Mouse (Mus musculus): ENCODE results near the gene Amacr.
"Not testable (repeated sequence)": the region's sequence is repeated elsewhere in the genome, so short reads cannot be mapped to it uniquely, and the experiment has no call there.

The Amacr gene

DNA sequence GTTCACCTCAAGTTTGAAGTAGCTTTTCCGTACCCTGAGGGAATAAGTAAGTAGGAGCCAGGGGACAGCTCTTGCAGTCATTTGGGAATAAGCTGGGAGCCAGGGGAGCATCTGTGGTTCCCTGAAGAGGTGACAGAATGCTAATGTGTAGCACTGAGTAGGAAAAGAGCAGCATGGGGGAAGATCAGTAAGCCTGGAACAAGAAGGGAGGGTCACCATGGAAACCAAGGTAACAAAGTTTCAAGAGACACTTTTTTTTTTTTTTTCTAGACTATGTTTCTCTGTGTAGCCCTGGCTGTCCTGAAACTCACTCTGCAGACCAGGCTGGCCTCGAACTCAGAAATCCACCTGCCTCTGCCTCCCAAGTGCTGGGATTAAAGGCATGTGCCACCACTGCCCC is 4.9 kb downstream of the Amacr start:
- DNase-seq (ENCODE audit: low read depth, low spot score): not testable (repeated sequence)

DNA sequence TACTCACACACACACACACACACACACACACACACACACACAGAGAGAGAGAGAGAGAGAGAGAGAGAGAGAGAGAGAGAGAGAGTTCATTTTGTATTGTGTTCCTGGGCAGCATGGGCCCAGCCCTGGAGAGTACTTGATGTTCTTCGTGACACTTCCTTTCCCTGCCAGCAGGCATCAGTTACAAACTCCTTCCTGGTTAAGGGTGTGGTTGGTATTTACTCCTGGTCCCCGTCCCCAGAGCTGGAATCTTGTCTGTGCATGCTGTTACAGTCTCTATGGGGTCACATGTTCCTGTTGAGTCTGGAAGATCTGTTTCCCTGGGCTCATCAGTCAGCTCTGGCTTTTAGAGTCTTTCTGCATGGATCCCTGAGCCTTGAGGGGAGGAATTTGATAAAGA is 8.9 kb downstream of the Amacr start:
- DNase-seq (ENCODE audit: low read depth, low spot score): no peak

DNA sequence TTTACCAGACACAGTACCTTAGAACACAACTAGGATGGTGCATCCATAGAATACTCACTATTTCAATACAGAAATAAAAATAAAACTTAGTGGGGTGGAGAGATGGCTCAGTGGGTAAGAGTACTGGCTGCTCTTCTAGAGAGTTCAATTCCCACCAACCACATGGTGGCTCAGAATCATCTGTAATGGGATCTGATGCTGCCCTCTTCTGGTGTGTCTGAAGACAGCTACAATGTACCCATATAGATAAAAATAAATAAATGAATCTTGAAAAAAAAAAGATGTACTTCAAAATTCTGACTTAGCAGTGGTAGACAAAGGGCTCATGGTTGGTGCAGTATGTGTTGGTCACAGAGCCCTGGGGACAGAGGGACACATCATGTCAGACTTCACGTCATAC is 10.0 kb downstream of the Amacr start:
- no peak for DNase-seq (ENCODE audit: low read depth, low spot score)

DNA sequence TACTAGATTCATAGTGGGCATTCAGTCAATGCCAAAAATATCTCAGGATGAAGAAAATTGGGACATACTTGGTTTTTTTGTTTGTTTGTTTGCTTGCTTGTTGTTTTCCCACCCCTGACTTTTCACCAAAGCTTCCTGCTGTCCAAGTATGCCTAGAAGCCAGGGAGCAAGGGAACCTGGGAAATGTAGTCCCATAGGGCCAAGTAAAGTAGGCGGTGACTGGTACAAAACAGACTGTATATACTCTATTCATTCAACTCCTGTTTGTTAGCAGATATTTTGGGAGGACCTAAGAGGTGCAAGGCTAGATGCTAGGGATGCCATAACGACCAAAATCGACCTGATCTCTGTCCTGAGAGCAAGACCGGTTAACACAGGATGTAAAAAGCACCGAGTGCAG is 18.3 kb downstream of the Amacr start:
- no peak for DNase-seq (ENCODE audit: low read depth, low spot score)

DNA sequence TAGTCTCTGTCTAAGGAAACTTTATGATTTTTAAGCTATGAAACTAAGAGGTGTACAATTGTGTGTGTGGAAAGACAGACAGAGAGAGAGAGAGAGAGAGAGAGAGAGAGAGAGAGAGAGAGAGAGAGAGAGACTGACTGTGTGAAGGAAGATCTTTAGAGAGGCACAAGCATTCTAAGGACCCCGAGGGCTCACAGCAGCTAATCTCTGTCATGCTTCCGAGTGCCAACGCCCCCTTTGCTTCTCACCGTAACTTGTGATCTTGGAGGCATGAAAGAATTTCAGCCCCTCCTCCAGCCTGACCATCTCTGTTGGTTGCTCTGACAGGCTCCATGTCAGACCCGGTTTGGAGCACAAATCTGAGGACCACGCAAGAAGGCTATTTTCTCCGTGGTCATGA is 18.9 kb downstream of the Amacr start, which contains the start of gene Slc45a2:
Gene Slc45a2, plus strand, starts transcription at position 301 of the 400 bp plus-strand sequence.
- DNase-seq (ENCODE audit: low read depth, low spot score): no peak

DNA sequence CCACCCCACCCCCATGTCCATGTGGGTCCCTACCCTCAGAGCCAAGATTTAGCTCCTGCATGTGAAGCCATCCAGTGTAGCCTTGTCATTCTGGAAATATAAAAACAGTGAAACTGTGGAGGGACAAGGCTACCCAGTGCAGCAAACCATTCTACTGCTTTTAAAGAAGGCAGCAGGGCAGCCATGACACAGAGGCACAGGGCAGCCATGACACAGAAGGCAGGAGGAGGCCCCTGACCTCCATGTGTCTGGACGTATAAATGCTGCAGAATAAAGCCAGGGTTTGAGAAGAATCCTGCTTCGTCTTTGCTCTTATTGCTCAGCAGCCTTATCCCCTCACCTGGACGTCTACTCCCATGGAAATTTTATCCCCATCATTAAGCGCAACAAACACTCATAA is 22.2 kb downstream of the Amacr start:
- no peak for DNase-seq (ENCODE audit: low read depth, low spot score)

DNA sequence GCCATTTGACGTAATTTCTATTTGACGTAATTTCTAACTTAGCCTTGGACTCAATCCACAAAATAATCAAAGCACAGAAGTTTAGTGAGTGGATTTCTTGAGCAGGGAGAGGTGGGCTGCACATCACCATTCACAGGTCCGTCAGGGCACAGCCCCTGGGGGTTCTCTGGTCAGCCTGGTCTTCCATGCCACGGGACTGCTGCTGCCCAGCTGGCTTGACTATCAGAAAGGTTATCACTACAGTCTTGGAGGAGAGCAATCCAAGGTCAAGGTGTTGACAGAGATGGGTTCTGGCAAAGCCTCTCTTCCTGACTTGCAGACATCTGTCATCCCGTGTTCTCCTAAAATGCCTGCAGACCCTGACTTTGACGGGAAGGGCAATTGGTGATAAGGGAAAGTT is 23.1 kb downstream of the Amacr start:
- DNase-seq (ENCODE audit: low read depth, low spot score): no peak

DNA sequence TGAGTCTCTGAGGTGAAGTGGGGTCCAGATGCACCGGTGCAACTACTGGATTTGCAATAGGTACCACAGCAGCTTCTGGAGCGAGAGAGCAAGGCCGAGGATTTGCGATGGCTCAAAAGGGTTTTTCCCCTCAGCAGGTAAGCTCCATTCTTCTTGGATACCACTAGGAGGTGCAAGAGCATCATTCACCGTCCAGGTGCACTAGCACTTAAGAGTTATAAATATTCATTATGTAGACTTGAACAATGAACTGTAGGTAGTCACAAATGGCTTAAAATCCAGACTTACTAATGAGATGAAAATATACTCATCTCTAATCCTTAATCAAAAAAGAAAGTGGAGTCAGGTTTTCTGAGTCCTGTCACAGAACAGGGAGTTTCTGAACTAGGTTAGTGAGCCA is 27.2 kb downstream of the Amacr start:
- DNase-seq (ENCODE audit: low read depth, low spot score): no peak

DNA sequence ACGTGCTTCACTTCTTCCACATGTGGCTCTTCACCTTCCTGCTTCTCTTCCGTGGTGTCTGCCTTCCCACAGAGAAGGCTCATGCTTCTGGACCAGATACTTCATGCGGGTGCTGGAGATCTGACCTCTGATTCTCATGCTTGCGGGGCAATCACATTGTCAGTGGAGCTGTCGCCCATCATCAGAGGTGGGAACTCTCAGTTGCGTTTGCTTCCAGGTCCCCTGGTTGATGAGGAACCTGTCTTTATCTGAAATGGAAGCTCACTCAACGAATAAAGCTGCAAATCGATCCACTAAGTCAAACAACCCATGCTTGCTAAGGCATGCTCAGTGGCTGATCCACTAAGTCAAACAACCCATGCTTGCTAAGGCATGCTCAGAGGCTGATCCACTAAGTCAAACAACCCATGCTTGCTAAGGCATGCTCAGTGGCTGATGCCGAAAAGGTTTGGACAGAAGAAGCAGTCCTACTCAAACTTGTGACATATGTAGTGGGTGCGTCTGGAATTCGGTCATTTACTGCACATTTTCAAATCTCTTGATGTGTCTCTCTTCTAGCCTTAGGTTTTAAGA is 29.5 kb downstream of the Amacr start:
- no peak for DNase-seq (ENCODE audit: low read depth, low spot score)

DNA sequence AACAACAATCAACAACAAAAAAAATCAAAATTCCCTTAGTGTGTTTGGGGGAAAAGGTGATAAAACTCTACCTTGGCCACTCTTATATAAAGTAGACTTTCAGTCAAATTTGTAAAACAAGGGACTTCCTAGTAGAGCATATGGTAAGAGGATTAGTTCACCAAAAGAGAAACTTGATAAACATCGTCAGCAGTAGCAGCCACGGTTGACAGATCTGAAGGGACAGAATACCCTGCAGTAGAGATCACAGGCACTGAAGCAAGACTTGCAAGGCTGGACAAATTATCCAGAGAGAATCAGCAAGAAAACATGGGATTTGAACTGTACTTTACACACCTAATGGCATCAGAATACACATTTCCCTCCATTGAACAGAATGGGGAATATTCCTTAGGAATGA is 33.4 kb downstream of the Amacr start:
- no peak for DNase-seq (ENCODE audit: low read depth, low spot score)

DNA sequence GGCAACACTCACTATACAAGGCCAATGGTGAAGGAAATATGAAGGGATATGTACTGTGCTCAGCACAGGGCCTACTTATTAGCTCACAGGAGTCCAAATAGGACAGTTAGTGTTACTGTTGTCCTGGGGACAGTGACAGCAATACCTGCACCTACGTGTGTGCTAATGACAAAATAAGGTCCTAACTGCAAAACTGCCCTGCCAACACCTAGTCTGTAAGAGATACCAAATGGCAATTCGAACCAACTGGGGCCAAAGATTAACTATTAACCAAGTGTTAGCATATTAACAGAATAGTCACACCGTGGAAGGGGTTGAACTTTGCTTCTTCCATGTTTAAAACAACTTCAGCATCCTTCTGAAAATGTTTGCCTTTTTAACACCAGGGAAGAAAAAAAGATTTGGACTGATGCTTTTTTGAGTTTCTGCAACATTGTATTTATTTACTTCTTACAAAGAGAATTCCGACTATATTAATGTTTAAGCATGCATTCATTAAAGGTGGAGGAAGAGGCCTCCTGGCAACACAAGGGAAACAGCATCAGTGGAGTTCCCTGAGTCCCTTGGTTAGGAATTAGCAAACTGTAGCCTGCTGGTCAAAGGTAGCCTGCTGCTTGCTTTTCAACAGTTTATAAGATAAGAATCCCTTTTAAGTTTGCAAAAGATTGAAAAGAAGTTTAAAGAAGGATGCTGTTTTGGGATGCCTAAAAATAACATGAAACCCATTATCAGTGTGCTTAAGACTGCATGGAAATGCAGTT is 45.4 kb downstream of the Amacr start:
- no peak for DNase-seq (ENCODE audit: low read depth, low spot score)

DNA sequence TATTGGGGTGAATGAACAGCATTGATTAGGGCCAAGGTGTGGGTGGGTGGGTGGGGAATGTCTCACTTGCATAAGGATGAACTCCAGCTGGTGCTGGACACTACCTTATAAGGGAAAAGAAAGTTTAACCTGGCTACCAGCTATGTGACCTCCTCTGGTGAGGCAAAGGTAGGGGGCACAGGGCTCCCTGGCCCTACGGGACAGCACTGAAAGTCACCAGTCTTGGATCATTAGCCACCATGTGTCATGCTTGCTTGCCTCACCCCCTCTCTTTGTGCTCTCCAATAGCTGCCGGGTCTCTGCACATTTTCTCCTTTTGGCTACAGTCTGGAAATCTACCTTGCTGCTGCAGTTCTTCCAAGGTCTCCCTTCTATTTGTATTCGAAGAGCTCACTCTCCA is 48.6 kb downstream of the Amacr start:
- DNase-seq (ENCODE audit: low read depth, low spot score): no peak

DNA sequence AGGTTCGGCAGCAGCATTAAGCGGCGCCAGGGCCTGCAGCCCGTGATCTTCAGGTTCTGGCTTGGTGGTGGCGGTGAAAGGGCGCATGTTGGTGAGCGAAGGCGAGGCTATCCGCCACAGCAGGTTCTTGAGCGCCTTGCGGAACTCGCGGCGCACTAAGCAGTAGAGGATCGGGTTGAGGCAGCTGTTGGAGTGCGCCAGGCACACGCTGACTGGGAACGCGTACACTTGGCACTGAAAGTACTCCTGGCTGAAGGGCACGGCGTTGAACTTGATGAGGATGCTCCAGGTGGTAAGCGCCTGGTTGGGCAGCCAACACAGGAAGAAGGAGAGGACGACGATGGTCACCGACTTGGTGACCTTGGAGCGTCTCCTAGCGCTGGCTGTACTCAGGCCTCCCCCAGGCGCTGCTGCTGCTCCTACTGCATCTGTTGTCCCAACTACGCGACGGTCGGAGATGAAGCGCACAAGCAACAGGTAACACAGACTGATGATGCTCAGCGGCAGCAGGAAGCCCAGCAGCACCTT is 54.5 kb downstream of the Amacr start:
- DNase-seq (ENCODE audit: low read depth, low spot score): no peak

DNA sequence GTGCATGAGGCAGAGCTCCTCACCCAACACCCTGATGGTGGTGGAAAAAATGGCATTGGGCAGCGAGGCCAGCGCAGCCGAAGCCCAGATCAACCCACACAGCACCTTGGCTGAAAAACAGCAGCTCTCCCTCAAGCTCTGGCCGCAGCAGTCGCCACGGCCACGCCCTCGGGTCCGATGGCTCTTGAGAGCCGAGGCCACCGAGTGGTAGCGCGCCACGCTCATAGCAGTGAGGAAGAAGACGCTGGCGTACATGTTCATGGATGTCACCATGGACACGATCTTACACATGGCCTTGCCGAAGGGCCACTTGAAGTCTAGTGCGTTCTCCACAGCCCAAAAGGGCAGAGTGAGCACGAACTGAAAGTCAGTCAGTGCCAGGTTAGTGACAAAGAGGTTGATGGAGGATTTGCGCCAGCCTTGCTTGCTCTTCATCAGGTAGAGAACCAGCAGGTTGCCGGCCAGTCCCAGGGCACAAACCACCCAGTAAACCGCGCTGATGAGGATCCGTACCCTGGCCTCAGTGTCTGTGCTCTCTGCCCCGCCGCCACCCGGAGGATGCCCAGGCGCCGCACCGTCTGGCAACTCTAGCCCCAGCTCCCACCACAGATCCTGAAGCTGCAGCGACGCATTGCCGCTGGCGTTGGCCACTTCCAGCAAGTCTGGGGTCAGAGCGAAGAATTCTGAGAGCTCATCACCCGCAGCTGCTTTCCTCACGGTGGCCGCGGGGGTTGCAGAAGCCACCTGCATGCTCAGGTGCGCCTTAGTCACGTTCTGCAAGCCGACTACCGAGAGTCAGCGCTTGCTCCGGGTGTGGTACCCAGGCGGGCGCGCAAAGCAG is 55.2 kb downstream of the Amacr start:
- no peak for DNase-seq (ENCODE audit: low read depth, low spot score)

DNA sequence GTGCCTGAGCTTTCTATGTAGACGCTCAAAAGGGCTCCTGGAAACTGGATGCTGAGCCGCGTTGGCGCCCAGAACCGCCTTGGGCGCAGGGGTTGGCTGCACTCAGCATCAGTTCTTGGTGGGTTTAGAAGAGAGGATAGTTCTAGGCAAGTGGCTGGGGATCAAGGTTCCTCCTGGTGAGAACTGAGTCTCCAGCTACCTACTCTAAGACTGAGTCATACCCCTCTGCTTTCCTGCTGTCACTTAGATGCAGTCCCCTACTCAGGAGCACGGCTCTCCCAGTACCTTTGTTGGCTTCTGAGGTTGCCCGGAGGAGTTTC is 55.8 kb downstream of the Amacr start:
- DNase-seq (ENCODE audit: low read depth, low spot score): no peak

DNA sequence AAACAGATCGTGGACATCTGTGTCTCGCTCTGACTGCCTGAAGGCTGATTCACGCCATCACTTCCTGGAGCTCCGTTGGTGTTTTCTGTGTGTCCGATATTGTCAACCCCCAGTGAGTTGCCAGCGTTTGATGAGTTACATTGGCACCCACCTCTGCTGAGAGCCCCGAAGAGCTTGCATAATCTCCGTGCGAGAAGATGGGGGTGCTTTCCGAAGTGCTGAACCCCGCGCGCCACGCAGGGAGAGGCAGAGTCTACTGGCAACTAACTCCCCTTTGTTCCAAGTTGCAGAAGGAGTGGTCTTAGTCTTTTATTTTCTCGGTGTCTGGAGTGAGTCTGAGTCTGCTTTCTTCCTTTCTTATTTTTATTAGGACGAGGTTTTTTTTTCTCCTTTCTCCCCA is 56.2 kb downstream of the Amacr start, which contains the start of gene Rxfp3:
Gene Rxfp3, minus strand, starts transcription at position 281 of the 400 bp plus-strand sequence.
- DNase-seq (ENCODE audit: low read depth, low spot score): no peak

DNA sequence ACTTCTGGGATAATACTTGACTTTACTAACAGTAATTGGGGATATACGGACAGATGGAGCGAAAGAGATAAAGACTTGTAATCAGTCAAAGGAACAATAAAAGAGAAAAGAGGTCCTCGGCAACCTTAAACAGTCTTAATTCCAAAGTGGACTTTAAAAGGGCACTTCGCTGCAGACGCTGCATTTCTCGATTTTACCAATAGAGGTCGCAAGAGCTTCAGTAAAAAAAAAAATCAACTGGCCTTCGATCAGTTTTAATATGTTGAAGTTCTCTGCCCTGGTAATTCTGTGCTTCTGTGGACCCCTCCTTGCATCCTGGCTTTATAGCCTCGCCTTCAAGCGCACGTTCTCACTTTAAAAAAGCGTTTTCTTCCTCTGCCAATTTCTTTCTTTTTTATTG is 56.9 kb downstream of the Amacr start:
- DNase-seq (ENCODE audit: low read depth, low spot score): no peak

DNA sequence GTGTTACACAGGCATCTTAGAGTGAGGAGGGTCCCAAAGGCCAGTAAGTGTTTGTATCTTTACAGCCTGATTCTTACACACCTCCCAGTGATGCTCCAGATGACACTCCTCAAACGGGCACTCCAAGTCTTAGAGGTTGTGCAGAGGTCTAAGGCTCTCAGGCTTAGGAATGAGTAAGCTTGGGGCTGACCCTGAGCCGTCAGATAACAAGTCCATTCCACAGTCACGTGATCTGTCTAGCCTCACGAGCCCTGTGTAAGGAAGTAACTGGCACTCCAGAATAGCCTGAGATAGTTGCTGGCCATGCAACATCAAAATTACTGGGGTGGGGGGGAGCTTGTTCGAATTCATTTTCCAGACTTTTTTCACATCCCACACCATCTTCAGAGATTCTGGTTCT is 58.5 kb downstream of the Amacr start:
- no peak for DNase-seq (ENCODE audit: low read depth, low spot score)

DNA sequence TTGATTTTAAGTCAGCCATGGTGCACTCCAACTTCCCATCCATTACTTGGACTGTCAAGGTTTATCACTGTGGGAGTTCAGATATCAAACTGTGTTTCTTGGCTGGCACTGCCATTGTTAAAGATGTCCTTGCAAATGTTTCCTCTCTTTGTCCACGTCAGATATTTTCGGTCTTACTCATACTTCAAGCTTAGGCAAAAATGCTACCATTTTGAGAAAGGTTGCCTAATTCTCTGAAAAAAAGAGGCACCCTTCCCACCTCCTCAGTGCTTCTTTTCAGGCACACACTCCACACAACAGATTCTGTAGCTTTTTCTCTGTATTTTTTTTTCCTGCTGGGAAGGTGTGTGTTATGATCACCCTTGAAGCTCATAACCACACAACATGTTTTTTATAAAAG is 59.7 kb downstream of the Amacr start:
- DNase-seq (ENCODE audit: low read depth, low spot score): no peak

DNA sequence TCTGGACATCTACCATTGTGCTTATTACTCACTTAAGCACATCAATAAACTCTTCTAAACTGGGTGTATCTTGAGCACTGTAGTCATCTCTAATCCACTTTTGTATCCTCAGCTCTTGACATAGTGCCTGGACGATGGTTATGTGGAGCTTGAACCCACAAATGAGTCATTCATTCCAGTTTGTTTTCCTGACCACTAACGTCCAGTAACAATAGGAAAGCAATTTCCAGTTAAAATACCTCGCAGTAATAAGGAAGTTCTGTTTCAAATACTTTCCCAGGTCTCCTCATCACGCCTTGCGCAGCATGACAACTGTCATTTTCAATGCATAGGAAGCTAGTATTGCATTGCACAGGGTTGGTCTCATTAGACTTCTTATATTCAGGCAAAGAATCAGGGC is 61.3 kb downstream of the Amacr start:
- DNase-seq (ENCODE audit: low read depth, low spot score): no peak

All from c-Kit-negative CD71-positive TER-119-positive erythroid progenitor cells, embryonic 14.5 days (primary cell).